Mouse (Mus musculus): Measurements from ENCODE around the gene Hmgcll1. TPM values are rescaled to one million over a fixed set of nuclear protein-coding genes. Genes with fewer than 3 reads are reported as not detected.

Hmgcll1 gene
- 1 to 10 TPM; 1.5 to 2.0 TPM for total RNA-seq (2021)
- long read RNA-seq, experiment 1: 0 reads
- long read RNA-seq, experiment 2: 0 reads

- peak; percentile 22 to 30 for DNase-seq
These were observed at the start of gene Hmgcll1 for GRCm38 (mm10) chr9:76014631-76015531. Gene Hmgcll1 (plus strand): TSS chr9:76014855.

GRCm38 (mm10) chr9:75980097-75980496 lies 34.6 kb upstream of the Hmgcll1 start:
- DNase-seq: no peak

GRCm38 (mm10) chr9:75981139-75981538 lies 33.5 kb upstream of the Hmgcll1 start:
- no peak for DNase-seq

GRCm38 (mm10) chr9:75989491-75989890 lies 25.2 kb upstream of the Hmgcll1 start:
- no peak for DNase-seq

GRCm38 (mm10) chr9:75998791-75999350 lies 15.8 kb upstream of the Hmgcll1 start:
- no peak for DNase-seq

- DNase-seq: no peak
These were observed 13.5 kb upstream of the Hmgcll1 start for GRCm38 (mm10) chr9:76000876-76001858.

- no peak for DNase-seq
These were observed 11.6 kb upstream of the Hmgcll1 start for GRCm38 (mm10) chr9:76003066-76003465.

GRCm38 (mm10) chr9:76003637-76004036 lies 11.0 kb upstream of the Hmgcll1 start:
- DNase-seq: no peak

GRCm38 (mm10) chr9:76007342-76007970 lies 7.2 kb upstream of the Hmgcll1 start:
- no peak for DNase-seq

- no peak for DNase-seq
These were observed 866 bp upstream of the Hmgcll1 start for GRCm38 (mm10) chr9:76013789-76014188.

- DNase-seq: no peak
These were observed 1.3 kb downstream of the Hmgcll1 start for GRCm38 (mm10) chr9:76015971-76016370.

- DNase-seq: no peak
These were observed 1.9 kb downstream of the Hmgcll1 start for GRCm38 (mm10) chr9:76016506-76016905.

GRCm38 (mm10) chr9:76023551-76023973 lies 8.9 kb downstream of the Hmgcll1 start:
- DNase-seq: no peak

- peak in 1 of 2 experiments; percentile 13 for DNase-seq
These were observed 9.9 kb downstream of the Hmgcll1 start for GRCm38 (mm10) chr9:76024277-76025246.

GRCm38 (mm10) chr9:76029471-76030199 lies 15.0 kb downstream of the Hmgcll1 start:
- DNase-seq: no peak

- DNase-seq: no peak
These were observed 20.4 kb downstream of the Hmgcll1 start for GRCm38 (mm10) chr9:76035058-76035457.

- DNase-seq: no peak
These were observed 23.9 kb downstream of the Hmgcll1 start for GRCm38 (mm10) chr9:76038327-76039103.

GRCm38 (mm10) chr9:76039711-76040110 lies 25.1 kb downstream of the Hmgcll1 start:
- DNase-seq: no peak

GRCm38 (mm10) chr9:76043341-76043740 lies 28.7 kb downstream of the Hmgcll1 start:
- no peak for DNase-seq
